Mouse (Mus musculus) stomach, embryonic 15.5 days (tissue): ENCODE results near the gene Nol8. TPM values are rescaled to one million over a fixed set of nuclear protein-coding genes. Genes with fewer than 3 reads are reported as not detected.

Experiments
- ATAC-seq: fragments of 200-750 bp; cut with Nextera tagmentation; 2 replicates; pipeline ENCODE4 v1.8.0; 2017; ENCODE audit warnings: low read depth, moderate number of reproducible peaks, moderate TSS enrichment; ENCODE audit not compliant: insufficient read depth, low FRiP score
- H3K27ac ChIP-seq: fragments of 300-500 bp; sonication (generic); 2 replicates; pipeline ENCODE4 v1.5.1; 2015; ENCODE audit warnings: mild to moderate bottlenecking, inconsistent platforms
- H3K27me3 ChIP-seq: fragments of 300-500 bp; sonication (generic); replicated peaks from 2 replicates; pipeline ENCODE4 v1.6.1; 2015; ENCODE audit warnings: inconsistent platforms
- H3K36me3 ChIP-seq: fragments of 300-500 bp; sonication (generic); 2 replicates; pipeline ENCODE4 v1.6.1; 2015; ENCODE audit warnings: inconsistent platforms
- H3K4me1 ChIP-seq: fragments of 300-500 bp; sonication (generic); 2 replicates; pipeline ENCODE4 v1.6.1; 2015; ENCODE audit warnings: inconsistent platforms
- H3K4me2 ChIP-seq: fragments of 300-500 bp; sonication (generic); 2 replicates; pipeline ENCODE4 v1.6.1; 2015; ENCODE audit warnings: mild to moderate bottlenecking, inconsistent platforms
- H3K4me3 ChIP-seq: fragments of 300-500 bp; sonication (generic); replicated peaks from 2 replicates; pipeline ENCODE4 v1.5.1; 2015; ENCODE audit warnings: inconsistent platforms
- H3K9ac ChIP-seq: fragments of 300-500 bp; sonication (generic); 2 replicates; pipeline ENCODE4 v1.6.1; 2015; ENCODE audit warnings: inconsistent platforms
- H3K9me3 ChIP-seq: fragments of 300-500 bp; sonication (generic); 2 replicates; pipeline ENCODE4 v1.6.1; 2016; ENCODE audit warnings: inconsistent platforms
- WGBS: fragments of 180-500 bp; shearing (Covaris S2); methylation state at CpG from one replicate; pipeline ENCODE4 v1.1.7; 2015; 5-methylcytosine and 5-hydroxymethylcytosine counted together
- polyA plus RNA-seq: library from polyadenylated mRNA; unstranded; fragments of >200 nt; fragmentation: Nextera tagmentation; extraction: Ambion mirVana; gene quantifications from 2 replicates; pipeline ENCODE4 v1.2.1, GENCODE M21; 2015

The Nol8 gene
- polyA plus RNA-seq, 1 experiment from 2014 or later: 13.4 TPM

GRCm38 (mm10) chr13:49691056-49691455, 38.2 kb downstream of the Nol8 start:
- ATAC-seq: no peak
- H3K4me2 ChIP-seq: no peak overlapping the region
- WGBS: 98% methylated on average over 5 of the region's 5 CpGs
- H3K4me3 ChIP-seq: no peak overlapping the region
- H3K9me3 ChIP-seq: no peaks in the 10 kb centered on the region
- peaks cover 49% of the 10 kb centered on the region for H3K36me3 ChIP-seq
- no peaks in the 10 kb centered on the region for H3K4me1 ChIP-seq
- no peaks in the 10 kb centered on the region for H3K27me3 ChIP-seq
- no peak overlapping the region for H3K27ac ChIP-seq
- H3K9ac ChIP-seq: no peak overlapping the region

- Histone ChIP-seq H3K4me1 (no peaks in the 10 kb centered on the region), H3K4me2 (no peak overlapping the region), H3K9me3 (no peaks in the 10 kb centered on the region), H3K9ac (no peak overlapping the region), H3K27ac (no peak overlapping the region), H3K27me3 (no peaks in the 10 kb centered on the region), H3K36me3 (peaks cover 56% of the 10 kb centered on the region), H3K4me3 (no peak overlapping the region)
- 89% methylated on average over 11 of the region's 11 CpGs for WGBS
- no peak for ATAC-seq
These were observed 50.4 kb downstream of the Nol8 start for GRCm38 (mm10) chr13:49703216-49703779.

- H3K4me1 ChIP-seq: no peaks in the 10 kb centered on the region
- no peaks in the 10 kb centered on the region for H3K9me3 ChIP-seq
- 89% methylated on average over 3 of the region's 3 CpGs for WGBS
- H3K36me3 ChIP-seq: peaks cover 64% of the 10 kb centered on the region
- H3K9ac ChIP-seq: no peak overlapping the region
- H3K27ac ChIP-seq: no peak overlapping the region
- no peak overlapping the region for H3K4me2 ChIP-seq
- no peaks in the 10 kb centered on the region for H3K27me3 ChIP-seq
- no peak for ATAC-seq
- H3K4me3 ChIP-seq: no peak overlapping the region
These were observed 53.3 kb downstream of the Nol8 start for GRCm38 (mm10) chr13:49706032-49706690.

GRCm38 (mm10) chr13:49708311-49708710, 55.4 kb downstream of the Nol8 start:
- Histone ChIP-seq H3K27ac (no peak overlapping the region), H3K9me3 (no peaks in the 10 kb centered on the region), H3K27me3 (no peaks in the 10 kb centered on the region), H3K9ac (no peak overlapping the region), H3K4me2 (no peak overlapping the region), H3K4me1 (no peaks in the 10 kb centered on the region), H3K36me3 (peaks cover 59% of the 10 kb centered on the region), H3K4me3 (no peak overlapping the region)
- no peak for ATAC-seq
- 87% methylated on average over 8 of the region's 8 CpGs for WGBS

- Histone ChIP-seq H3K36me3 (peaks cover 69% of the 10 kb centered on the region), H3K4me2 (no peak overlapping the region), H3K9ac (no peak overlapping the region), H3K9me3 (no peaks in the 10 kb centered on the region), H3K27ac (no peak overlapping the region), H3K4me3 (no peak overlapping the region), H3K4me1 (no peaks in the 10 kb centered on the region), H3K27me3 (no peaks in the 10 kb centered on the region)
- no peak for ATAC-seq
- 88% methylated on average over 12 of the region's 12 CpGs for WGBS
These were observed 59.3 kb downstream of the Nol8 start for GRCm38 (mm10) chr13:49712047-49712721.

- H3K4me3 ChIP-seq: no peak overlapping the region
- H3K4me1 ChIP-seq: no peaks in the 10 kb centered on the region
- no peak for ATAC-seq
- no peak overlapping the region for H3K4me2 ChIP-seq
- no peaks in the 10 kb centered on the region for H3K27me3 ChIP-seq
- H3K27ac ChIP-seq: no peak overlapping the region
- H3K9ac ChIP-seq: no peak overlapping the region
- no peaks in the 10 kb centered on the region for H3K9me3 ChIP-seq
- WGBS: 90% methylated on average over 3 of the region's 3 CpGs
- peaks cover 78% of the 10 kb centered on the region for H3K36me3 ChIP-seq
These were observed 66.4 kb downstream of the Nol8 start for GRCm38 (mm10) chr13:49719310-49719709.

Other genes starting within 250 kb of the Nol8 start
- 17.3 and 20.9 TPM in 2 replicates for gene Ippk, start 231.8 kb upstream of the Nol8 start, polyA plus RNA-seq
- 1.1 and 2.6 TPM in 2 replicates for gene Tes3-ps, start 159.8 kb upstream of the Nol8 start, polyA plus RNA-seq
- 0.98 and 1.3 TPM in 2 replicates for gene Ecm2, start 148.3 kb upstream of the Nol8 start, polyA plus RNA-seq
- 52.1 and 63.9 TPM in 2 replicates for gene Aspn, start 108.6 kb upstream of the Nol8 start, polyA plus RNA-seq
- gene Omd, start 70.6 kb upstream of the Nol8 start, polyA plus RNA-seq: 0.81 and 0.90 TPM in 2 replicates
- 96.0 and 101 TPM in 2 replicates for gene Ogn, start 45.0 kb upstream of the Nol8 start, polyA plus RNA-seq
- gene Cenpp, start 293 bp upstream of the Nol8 start, polyA plus RNA-seq: 24.1 and 25.9 TPM in 2 replicates
- 71.4 and 74.9 TPM in 2 replicates for gene Iars, start 29.0 kb downstream of the Nol8 start, polyA plus RNA-seq
- gene Gm30302, start 145.9 kb downstream of the Nol8 start, polyA plus RNA-seq: not detected in 2 replicates